Comparison of ENCODE assay signal across 9 mouse cellular contexts in genomic region chr1:89071371-89072142, GRCm38 (mm10). TPM values are rescaled to one million over a fixed set of nuclear protein-coding genes. Genes with fewer than 3 reads are reported as not detected.
A peak's percentile ranks its signal among the peaks of the same experiment; 100 is the strongest.
DNase-seq lines count a peak whose midpoint lies in the region; ATAC-seq and TF ChIP-seq lines count a peak whose summit lies in the region.
"Had no signal": no experiment of that assay in that cellular context is flagged by ENCODE, and none has a peak within 500 bp of the region (broad histone marks: within the 10 kb centered on the region; RNA-seq: fewer than 3 reads in every experiment).

No protein-coding gene starts in this region.

- no peak for DNase-seq in kidney, postnatal 14 days
- DNase-seq in limb, embryonic 10.5 days (ENCODE audit: low spot score), result peak; percentile 43
- no peak for DNase-seq in urinary bladder, postnatal 36 days (ENCODE audit: low spot score in 2 of 2)
- DNase-seq in cerebellum, adult 18-20 months, result no peak
- DNase-seq in lung, postnatal 4 days, result no peak

- H3K9ac ChIP-seq in kidney, embryonic 16.5 days (replicated peaks; ENCODE audit: low read length), result peak overlapping the region; percentile 96
- peak overlapping the region; percentile 91 for H3K9ac ChIP-seq in neural tube, embryonic 14.5 days (replicated peaks; ENCODE audit: low read depth, low read length)

- H3K27me3 ChIP-seq in kidney, embryonic 16.5 days (ENCODE audit: insufficient read depth, low read length), result no peaks in the 10 kb centered on the region
- no peaks in the 10 kb centered on the region for H3K27me3 ChIP-seq in limb, embryonic 10.5 days (ENCODE audit: low read depth, poor library complexity, severe bottlenecking)
- no peaks in the 10 kb centered on the region for H3K27me3 ChIP-seq in neural tube, embryonic 14.5 days (ENCODE audit: control insufficient read depth, insufficient read depth, low read length)

- TF ChIP-seq CTCF in embryonic fibroblast, embryonic 13.5 days (IDR thresholded peaks at IDR 0.05; ENCODE audit: borderline replicate concordance, insufficient read depth, low read length), result no peak

- no peak for TF ChIP-seq POLR2A in embryonic fibroblast, embryonic 13.5 days (IDR thresholded peaks at IDR 0.05; ENCODE audit: low read depth, low read length)

- peaks cover 47% of the 10 kb centered on the region for H3K4me1 ChIP-seq in kidney, embryonic 16.5 days (ENCODE audit: insufficient read depth, low read length)
- H3K4me1 ChIP-seq in embryonic fibroblast, embryonic 13.5 days (ENCODE audit: control insufficient read depth, insufficient read depth, low read length), result peaks cover 12% of the 10 kb centered on the region
- H3K4me1 ChIP-seq in limb, embryonic 10.5 days, result peaks cover 42% of the 10 kb centered on the region
- peaks cover 25% of the 10 kb centered on the region for H3K4me1 ChIP-seq in neural tube, embryonic 14.5 days (ENCODE audit: control insufficient read depth, insufficient read depth, low read length)

- H3K9me3 ChIP-seq in kidney, embryonic 16.5 days (ENCODE audit: low read length), result 0 out of 2 replicates have a peak, but pooled peaks cover 5% of the 10 kb centered on the region
- no peaks in the 10 kb centered on the region for H3K9me3 ChIP-seq in limb, embryonic 10.5 days (replicated peaks)
- H3K9me3 ChIP-seq in neural tube, embryonic 14.5 days (ENCODE audit: control insufficient read depth, low read length), result no peaks in the 10 kb centered on the region

- peak overlapping the region; percentile 87 for H3K27ac ChIP-seq in kidney, embryonic 16.5 days (ENCODE audit: low read length)
- H3K27ac ChIP-seq in embryonic fibroblast, embryonic 13.5 days (ENCODE audit: insufficient read depth, low read length), result peak overlapping the region; percentile 54
- peak overlapping the region; percentile 92 for H3K27ac ChIP-seq in limb, embryonic 10.5 days
- peak overlapping the region; percentile 88 for H3K27ac ChIP-seq in neural tube, embryonic 14.5 days (ENCODE audit: low read depth, low read length)
- H3K27ac ChIP-seq: macrophage had no signal

- H3K36me3 ChIP-seq in kidney, embryonic 16.5 days (ENCODE audit: insufficient read depth, low read length), result no peaks in the 10 kb centered on the region
- peaks cover 4% of the 10 kb centered on the region; the same call in 1 of the 2 replicates for H3K36me3 ChIP-seq in limb, embryonic 10.5 days
- no peaks in the 10 kb centered on the region for H3K36me3 ChIP-seq in neural tube, embryonic 14.5 days (ENCODE audit: control insufficient read depth, insufficient read depth, low read length)

- peak overlapping the region; percentile 95 for H3K4me3 ChIP-seq in kidney, embryonic 16.5 days (ENCODE audit: low read length)
- H3K4me3 ChIP-seq in embryonic fibroblast, embryonic 13.5 days (ENCODE audit: insufficient read depth, low read length), result peak overlapping the region; percentile 97
- H3K4me3 ChIP-seq in limb, embryonic 10.5 days, result peak overlapping the region; percentile 76
- H3K4me3 ChIP-seq in neural tube, embryonic 14.5 days (ENCODE audit: low read depth, low read length), result peak overlapping the region; percentile 84

- peak overlapping the region; percentile 71 for H3K4me2 ChIP-seq in kidney, embryonic 16.5 days (replicated peaks; ENCODE audit: low read depth, low read length)
- peak overlapping the region; percentile 80 for H3K4me2 ChIP-seq in neural tube, embryonic 14.5 days (ENCODE audit: low read depth, low read length)

- 4% methylated on average over 15 of the region's 15 CpGs for WGBS in kidney, embryonic 16.5 days
- 2% methylated on average over 15 of the region's 15 CpGs for WGBS in limb, embryonic 10.5 days
- 3% methylated on average over 15 of the region's 15 CpGs for WGBS in neural tube, embryonic 14.5 days

- ATAC-seq in kidney, embryonic 16.5 days (ENCODE audit: low FRiP score, low TSS enrichment), result no peak
- no peak for ATAC-seq in neural tube, embryonic 14.5 days (ENCODE audit: low read depth)

RNA-seq across cellular contexts. Expression of gene Sh3bp4, which starts 1.3 kb away (rescaled TPM):
- polyA plus RNA-seq in kidney, embryonic 16.5 days (2015; fragmentation: Nextera tagmentation; extraction: Ambion mirVana), result 29.1 and 29.8 TPM in 2 replicates
- polyA plus RNA-seq in embryonic fibroblast, embryonic 13.5 days (2011; ENCODE audit: insufficient read length, low read depth, missing spikeins), result 19.8 and 21.7 TPM in 2 replicates
- 25.9 and 26.9 TPM in 2 replicates for polyA plus RNA-seq in limb, embryonic 10.5 days (2016; fragmentation: Nextera tagmentation; extraction: Ambion mirVana)
- 12.4 and 18.5 TPM in 2 replicates for polyA plus RNA-seq in neural tube, embryonic 14.5 days (2014; fragmentation: Nextera tagmentation; extraction: Ambion mirVana)
